Mouse (Mus musculus) heart, postnatal 0 days (tissue): ENCODE measurements around the gene Tnp1.

Source experiments
- CTCF ChIP-seq: IDR thresholded peaks from 2 replicates; pipeline ENCODE4 v1.5.1; 2016; ENCODE audit warnings: antibody characterized with exemption, control low read depth, low read depth
- EP300 ChIP-seq: IDR thresholded peaks from 2 replicates; pipeline ENCODE4 v1.6.1; 2016; ENCODE audit warnings: antibody characterized with exemption, low read depth

DNA sequence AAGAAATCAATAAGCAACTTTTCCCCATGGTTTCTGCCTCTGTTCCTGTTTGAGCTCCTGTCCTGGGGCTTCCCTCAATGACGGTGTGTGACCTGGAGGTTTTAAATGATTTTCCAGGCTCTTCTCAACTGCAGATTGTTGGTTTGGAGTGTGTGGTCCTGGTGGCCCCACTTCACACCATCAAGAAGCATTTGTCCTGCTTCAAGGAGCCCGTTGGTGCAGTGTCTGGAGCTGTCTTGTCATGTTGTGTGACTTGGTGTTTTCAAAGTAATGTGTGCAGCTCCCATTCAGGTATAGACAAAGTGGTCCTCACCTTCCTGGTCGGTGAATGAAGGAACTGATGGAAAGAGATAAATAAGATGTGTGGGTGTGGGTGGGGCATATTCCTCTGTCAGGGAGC lies 20.0 kb upstream of the Tnp1 start:
- TF ChIP-seq CTCF = no peak
- no peak for TF ChIP-seq EP300
